ENCODE assay signal across 20 mouse cellular contexts in the genomic region with DNA sequence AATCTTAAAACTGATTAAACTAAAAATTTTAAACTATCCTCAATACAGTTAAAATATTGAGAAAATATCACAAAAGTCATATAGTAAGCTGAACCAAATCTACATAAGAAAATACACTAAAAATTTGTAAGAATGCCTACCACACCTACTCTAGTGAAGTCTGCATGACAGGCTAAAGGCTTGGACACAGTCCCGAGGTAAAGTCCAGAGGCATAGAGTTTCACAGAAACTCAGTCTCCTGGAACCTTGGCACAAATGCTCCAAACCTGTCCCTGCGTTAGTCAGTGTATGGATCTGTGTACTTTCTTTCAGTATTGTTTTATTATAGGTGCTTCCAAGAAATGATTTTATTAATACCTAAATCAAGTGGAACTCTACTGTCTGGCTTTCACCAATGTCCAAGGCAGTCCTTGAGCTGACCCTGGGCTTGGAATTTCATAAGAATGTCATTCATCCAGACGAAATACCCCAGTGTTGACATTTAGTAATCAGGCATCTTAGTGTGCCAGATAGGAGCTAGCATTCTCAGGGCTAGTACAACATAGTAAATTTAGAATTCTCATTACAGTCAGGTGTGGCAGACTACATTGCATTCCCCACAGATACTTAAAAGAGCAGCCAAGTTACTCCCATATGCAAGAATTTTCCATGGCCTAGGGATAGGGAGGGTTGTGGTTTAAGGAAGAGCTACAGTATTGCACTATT.
DNase-seq lines count a peak whose midpoint lies in the region; ATAC-seq lines count a peak whose summit lies in the region.
"Had no signal": no experiment of that assay in that cellular context is flagged by ENCODE, and none has a peak within 500 bp of the region (broad histone marks: within the 10 kb centered on the region; RNA-seq: fewer than 3 reads in every experiment).

No protein-coding gene starts in this region.

- ATAC-seq in heart, embryonic 13.5 days (ENCODE audit: extremely low read depth, insufficient number of reproducible peaks, low FRiP score, low TSS enrichment): peak; percentile 51; the same call in 1 of the 2 replicates
- ATAC-seq in heart, embryonic 16.5 days (replicated peaks; ENCODE audit: extremely low read depth, insufficient read depth, low FRiP score): peak; percentile 95
- ATAC-seq: activated CD4-positive, CD25-positive, alpha-beta regulatory T cell, adult 4 months; forebrain, embryonic 15.5 days; hindbrain, postnatal 0 days had no signal

- no peaks in the 10 kb centered on the region for H3K36me3 ChIP-seq in heart, embryonic 13.5 days
- no peaks in the 10 kb centered on the region for H3K36me3 ChIP-seq in heart, embryonic 16.5 days (ENCODE audit: control insufficient read depth, insufficient read depth)
- H3K36me3 ChIP-seq: embryonic facial prominence, embryonic 12.5 days; forebrain, embryonic 15.5 days; hindbrain, embryonic 13.5 days; kidney, embryonic 15.5 days had no signal

- DNase-seq in adrenal gland, adult 8-10 months: peak; percentile 10
- no peak for DNase-seq in adrenal gland, postnatal 25 days
- no peak for DNase-seq in heart, adult 8-10 months (ENCODE audit: low spot score)
- peak; percentile 43 for DNase-seq in Muller cell, postnatal 12 days (ENCODE audit: inconsistent ontology term)
- no peak for DNase-seq in gastrocnemius, adult 18-20 months (ENCODE audit: low spot score)
- DNase-seq in frontal cortex, adult 2 months (ENCODE audit: extremely low spot score in 1 of 2, low spot score in 1 of 2): no peak
- DNase-seq: cerebellum, adult 11-12 months; cerebellum, adult 9-10 months; cerebellum, postnatal 25 days; gastrocnemius, postnatal 14 days; kidney, adult 11 months had no signal

- no peak overlapping the region for H3K4me3 ChIP-seq in heart, embryonic 13.5 days
- H3K4me3 ChIP-seq in heart, embryonic 16.5 days (ENCODE audit: low read length): no peak overlapping the region
- H3K4me3 ChIP-seq: embryonic facial prominence, embryonic 12.5 days; forebrain, embryonic 15.5 days; hindbrain, embryonic 13.5 days; kidney, embryonic 15.5 days had no signal

- H3K9ac ChIP-seq in heart, embryonic 13.5 days: no peak overlapping the region
- H3K9ac ChIP-seq in heart, embryonic 16.5 days (ENCODE audit: low read length): no peak overlapping the region
- H3K9ac ChIP-seq: embryonic facial prominence, embryonic 12.5 days; forebrain, embryonic 15.5 days; hindbrain, embryonic 13.5 days; kidney, embryonic 15.5 days had no signal

- H3K4me1 ChIP-seq in heart, embryonic 13.5 days: no peaks in the 10 kb centered on the region
- no peaks in the 10 kb centered on the region for H3K4me1 ChIP-seq in heart, embryonic 16.5 days (ENCODE audit: control insufficient read depth, insufficient read depth, low read length)
- H3K4me1 ChIP-seq: embryonic facial prominence, embryonic 12.5 days; forebrain, embryonic 15.5 days; hindbrain, embryonic 13.5 days; kidney, embryonic 15.5 days had no signal

- no peaks in the 10 kb centered on the region for H3K9me3 ChIP-seq in heart, embryonic 13.5 days
- H3K9me3 ChIP-seq in heart, embryonic 16.5 days (replicated peaks; ENCODE audit: control insufficient read depth, low read length): no peaks in the 10 kb centered on the region
- H3K9me3 ChIP-seq: embryonic facial prominence, embryonic 12.5 days; forebrain, embryonic 15.5 days; hindbrain, embryonic 13.5 days; kidney, embryonic 15.5 days had no signal

- peak overlapping the region; percentile 81 for H3K27ac ChIP-seq in heart, embryonic 13.5 days (replicated peaks)
- H3K27ac ChIP-seq in heart, embryonic 16.5 days (ENCODE audit: low read length): peak overlapping the region; percentile 86
- H3K27ac ChIP-seq: embryonic facial prominence, embryonic 12.5 days; forebrain, embryonic 15.5 days; hindbrain, embryonic 13.5 days; hindbrain, postnatal 0 days; kidney, embryonic 15.5 days had no signal

- 47% methylated on average over 3 of the region's 3 CpGs for WGBS in heart, embryonic 13.5 days
- WGBS in heart, embryonic 16.5 days: 40% methylated on average over 3 of the region's 3 CpGs

- H3K27me3 ChIP-seq in heart, embryonic 13.5 days (replicated peaks): no peaks in the 10 kb centered on the region
- no peaks in the 10 kb centered on the region for H3K27me3 ChIP-seq in heart, embryonic 16.5 days (ENCODE audit: control insufficient read depth, insufficient read depth, low read length)
- H3K27me3 ChIP-seq: embryonic facial prominence, embryonic 12.5 days; forebrain, embryonic 15.5 days; hindbrain, embryonic 13.5 days; kidney, embryonic 15.5 days; Patski had no signal

- H3K4me2 ChIP-seq in heart, embryonic 13.5 days: no peak overlapping the region
- H3K4me2 ChIP-seq in heart, embryonic 16.5 days (ENCODE audit: low read depth, low read length): no peak overlapping the region
- H3K4me2 ChIP-seq: embryonic facial prominence, embryonic 12.5 days; forebrain, embryonic 15.5 days; hindbrain, embryonic 13.5 days; kidney, embryonic 15.5 days had no signal

Comparison
In these comparisons a context has a peak if more than half of its experiments do, and no peak if none do; other contexts are left out.
1. DNase-seq: peak in adrenal gland, adult 8-10 months (single experiment) and Muller cell, postnatal 12 days (single experiment); none in adrenal gland, postnatal 25 days (single experiment), heart, adult 8-10 months (single experiment), gastrocnemius, adult 18-20 months (single experiment) and frontal cortex, adult 2 months (0 of 2).